Mouse (Mus musculus) embryonic fibroblast, embryonic 13.5 days (primary cell): ENCODE results near the gene Flt1.

Experiments used
- CTCF ChIP-seq: IDR thresholded peaks from 2 replicates; pipeline ENCODE4 v1.5.1; 2011; ENCODE audit warnings: mild to moderate bottlenecking, control low read depth, low read length, moderate library complexity, borderline replicate concordance; ENCODE audit not compliant: insufficient read depth
- POLR2A ChIP-seq: IDR thresholded peaks from 2 replicates; pipeline ENCODE4 v1.6.1; 2011; ENCODE audit warnings: low read depth, mild to moderate bottlenecking, control low read depth, low read length, moderate library complexity

DNA sequence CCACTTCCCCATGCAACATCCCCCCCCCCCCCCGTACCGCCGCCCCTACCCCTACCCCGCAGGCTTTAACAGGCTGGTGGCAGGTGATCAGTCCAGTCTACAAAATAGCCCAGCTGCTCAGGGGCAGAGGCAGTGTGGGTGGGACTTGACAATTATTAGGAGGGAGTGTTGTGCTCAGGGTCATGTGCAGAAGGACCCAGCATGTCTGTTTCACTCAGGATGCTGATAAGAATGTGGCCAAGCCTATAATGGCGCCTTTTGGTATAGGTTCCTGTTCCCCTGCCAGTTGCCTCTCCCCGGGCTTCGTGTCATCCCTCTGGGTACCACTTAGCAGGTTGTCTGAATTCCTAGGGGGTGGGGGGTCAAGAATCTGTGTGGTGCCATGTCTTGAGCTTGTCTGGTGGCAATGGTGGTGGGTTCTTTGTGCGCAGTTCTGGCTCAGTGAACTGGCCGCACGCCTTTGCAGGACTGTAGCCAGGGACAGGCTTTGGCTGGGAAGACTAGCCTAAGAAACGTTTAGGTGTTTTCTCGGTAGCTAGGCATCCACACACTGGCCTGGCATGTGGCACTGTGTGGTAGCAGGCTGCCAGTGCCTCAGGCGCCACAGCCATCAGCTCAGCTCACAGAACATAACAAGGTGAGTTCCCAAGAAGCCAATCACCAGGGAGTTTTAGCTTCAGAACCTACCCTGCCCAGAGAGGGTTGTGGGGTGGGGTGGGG lies 118.4 kb downstream of the Flt1 start:
- TF ChIP-seq POLR2A (no peak), CTCF (no peak)
